Mouse (Mus musculus) duodenum, adult 2 months (tissue): ENCODE measurements around the gene Zfp598. TPM values are rescaled to one million over a fixed set of nuclear protein-coding genes. Genes with fewer than 3 reads are reported as not detected.

ENCODE experiments used
- polyA plus RNA-seq: library from polyadenylated mRNA; depleted of rRNA; stranded (reverse); fragments of >200 nt; gene quantifications from 2 replicates; pipeline ENCODE4 v1.2.3, GENCODE M21; 2012; ENCODE audit warnings: low replicate concordance; rRNA removed

Gene Zfp598
- polyA plus RNA-seq = 59.0 and 79.0 TPM in 2 replicates

GRCm38 (mm10) chr17:24669545-24670245 lies at the start of gene Zfp598:
Gene Zfp598 (plus strand): TSS chr17:24669687.

GRCm38 (mm10) chr17:24632167-24632812 lies 37.2 kb upstream of the Zfp598 start, which contains the start of the genes Tsc2 and Nthl1:
Gene Tsc2 (minus strand): TSS chr17:24632630.
Gene Nthl1 (plus strand): TSS chr17:24632680.

DNA sequence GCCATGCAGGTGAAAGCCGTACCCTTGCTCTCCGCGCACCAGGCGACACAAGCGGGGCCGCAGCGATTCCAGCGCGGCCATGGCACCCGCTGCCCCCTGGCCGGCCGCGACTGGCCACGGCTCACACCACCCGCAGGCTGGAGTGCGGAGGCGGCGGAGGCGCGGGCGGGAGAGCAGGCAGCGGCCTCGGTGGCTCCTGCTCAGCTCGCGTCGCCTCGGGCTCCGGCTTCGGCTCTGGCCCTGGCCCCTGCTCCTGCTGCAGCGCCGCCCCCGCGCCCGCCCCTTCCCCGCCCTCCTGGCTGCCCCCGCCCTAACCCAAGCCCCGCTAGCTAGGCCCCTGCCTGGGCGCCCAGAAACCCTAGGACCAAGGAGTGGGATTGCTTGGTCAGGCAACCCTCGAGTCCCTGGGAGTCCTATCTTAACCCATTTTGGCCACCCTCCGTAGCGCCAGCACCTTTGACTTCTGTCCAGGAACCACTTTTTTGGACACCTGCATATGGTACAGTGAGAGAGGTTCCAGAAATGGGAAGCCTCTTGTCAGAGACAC lies 19.3 kb upstream of the Zfp598 start, which contains the start of gene Slc9a3r2:
Gene Slc9a3r2 (minus strand): TSS at position 258 of the 547 bp plus-strand sequence.

DNA sequence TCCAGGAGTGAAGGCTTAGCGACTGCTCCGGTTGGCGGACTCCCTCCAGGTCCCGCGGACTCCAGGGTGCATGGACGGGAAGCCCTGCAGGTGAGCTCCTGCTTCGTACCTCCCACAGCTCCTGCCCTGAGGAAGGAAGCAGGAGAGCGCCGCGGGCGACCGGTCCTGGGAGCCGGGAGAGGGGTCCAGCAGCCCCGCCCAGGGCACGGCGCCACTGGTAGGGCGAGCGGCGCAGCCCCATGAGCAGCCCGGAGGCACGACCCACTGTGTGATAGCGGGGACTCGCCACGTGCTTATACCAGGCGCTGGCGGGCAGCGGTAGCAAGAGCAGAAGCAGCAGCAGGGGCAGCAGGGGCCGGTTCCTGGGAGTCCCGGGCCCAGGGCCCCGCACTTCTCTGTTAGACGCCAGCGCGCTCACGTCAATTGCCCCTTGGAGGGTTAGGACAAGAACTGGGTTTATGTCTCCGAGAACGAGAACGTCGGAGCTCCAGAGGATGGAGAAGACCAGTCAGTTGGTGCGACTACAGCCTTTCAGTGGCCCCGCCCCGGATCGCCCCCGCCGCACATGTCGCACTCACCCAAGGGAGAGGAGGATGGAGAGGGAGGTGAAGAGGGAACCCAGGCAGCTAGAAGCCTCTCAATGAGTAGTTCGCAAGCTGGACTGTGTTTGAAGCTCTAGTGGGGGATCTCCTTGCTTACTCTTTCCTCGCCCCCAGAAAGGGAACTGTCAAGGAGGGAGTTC lies 11.3 kb upstream of the Zfp598 start, which contains the start of gene Npw:
Gene Npw (minus strand): TSS at position 441 of the 742 bp plus-strand sequence.

GRCm38 (mm10) chr17:24689251-24690081 lies 20.0 kb downstream of the Zfp598 start, which contains the start of gene Syngr3:
Gene Syngr3 (minus strand): TSS chr17:24689955.

GRCm38 (mm10) chr17:24696011-24696697 lies 26.7 kb downstream of the Zfp598 start, which contains the start of the genes Gfer and Noxo1:
Gene Gfer (minus strand): TSS chr17:24696156.
Gene Noxo1 (plus strand): TSS chr17:24696234.

GRCm38 (mm10) chr17:24706982-24707800 lies 37.7 kb downstream of the Zfp598 start, which contains the start of gene Tbl3:
Gene Tbl3 (minus strand): TSS chr17:24707660.

GRCm38 (mm10) chr17:24717943-24718342 lies 48.5 kb downstream of the Zfp598 start, which contains the start of the genes Rnf151 and Rps2:
Gene Rnf151 (minus strand): TSS chr17:24718063.
Gene Rps2 (plus strand): TSS chr17:24718116.

DNA sequence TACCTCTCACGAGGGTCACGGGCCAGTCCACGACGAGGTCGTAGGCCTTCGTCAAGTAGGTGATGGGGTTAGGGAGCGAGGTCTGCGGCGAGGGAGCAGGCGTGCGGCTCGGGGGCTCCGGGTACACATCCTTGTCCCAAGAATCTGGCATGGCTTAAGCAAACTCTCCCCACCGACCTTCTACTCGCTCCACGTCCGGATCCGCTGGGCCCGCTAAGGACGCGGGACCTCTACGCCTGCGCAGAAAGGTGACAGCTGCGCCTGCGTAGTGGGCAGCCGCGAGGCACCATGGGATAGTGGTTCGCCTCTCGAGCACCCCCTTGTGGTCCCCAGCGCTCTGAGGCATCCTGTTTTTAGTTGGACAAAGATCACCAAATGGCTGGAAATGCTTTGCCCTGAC lies 54.7 kb downstream of the Zfp598 start, which contains the start of gene Ndufb10:
Gene Ndufb10 (minus strand): TSS at position 295 of the 400 bp plus-strand sequence.

DNA sequence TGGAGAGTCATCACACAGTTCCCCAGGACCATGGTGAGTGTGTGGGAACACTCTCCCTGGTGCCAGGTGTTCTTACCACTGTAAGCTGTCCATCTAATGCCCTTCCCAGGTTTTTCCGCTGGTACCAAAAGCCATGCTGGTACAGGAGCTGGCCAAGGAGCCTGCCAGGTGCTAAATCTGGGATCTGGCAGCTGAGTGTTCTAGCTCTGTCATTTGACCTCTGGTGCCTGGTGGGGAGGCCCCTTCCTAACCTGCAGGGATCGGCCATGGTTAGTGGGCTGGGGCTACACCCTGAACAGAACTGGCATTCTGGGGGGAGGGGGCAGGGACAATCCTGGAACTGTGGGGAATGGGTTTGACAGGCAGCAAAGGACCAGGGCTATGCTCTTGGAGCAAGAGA lies 58.1 kb downstream of the Zfp598 start, which contains the start of gene Rpl3l:
Gene Rpl3l (plus strand): TSS at position 203 of the 400 bp plus-strand sequence.

Other genes starting within 250 kb of the Zfp598 start
- gene Eci1, start 243.0 kb upstream of the Zfp598 start, polyA plus RNA-seq = 72.7 and 116 TPM in 2 replicates
- 2.5 and 3.1 TPM in 2 replicates for gene Dnase1l2, start 226.6 kb upstream of the Zfp598 start, polyA plus RNA-seq
- 48.3 and 49.1 TPM in 2 replicates for gene E4f1, start 199.4 kb upstream of the Zfp598 start, polyA plus RNA-seq
- gene Pgp, start 199.3 kb upstream of the Zfp598 start, polyA plus RNA-seq = 101 and 247 TPM in 2 replicates
- gene Bricd5, start 195.8 kb upstream of the Zfp598 start, polyA plus RNA-seq = 3.2 and 4.5 TPM in 2 replicates
- 33.9 and 46.6 TPM in 2 replicates for gene Mlst8, start 190.6 kb upstream of the Zfp598 start, polyA plus RNA-seq
- 0.62 and 1.0 TPM in 2 replicates for gene Caskin1, start 181.1 kb upstream of the Zfp598 start, polyA plus RNA-seq
- 119 and 120 TPM in 2 replicates for gene Traf7, start 141.7 kb upstream of the Zfp598 start, polyA plus RNA-seq
- 0.20 and 1.8 TPM in 2 replicates for gene Rab26, start 135.5 kb upstream of the Zfp598 start, polyA plus RNA-seq
- gene Pkd1, start 119.9 kb upstream of the Zfp598 start, polyA plus RNA-seq = 21.0 and 30.2 TPM in 2 replicates
- 72.8 and 85.7 TPM in 2 replicates for gene Tsc2, start 37.1 kb upstream of the Zfp598 start, polyA plus RNA-seq
- gene Nthl1, start 37.0 kb upstream of the Zfp598 start, polyA plus RNA-seq = 4.7 and 4.9 TPM in 2 replicates
- gene Slc9a3r2, start 19.4 kb upstream of the Zfp598 start, polyA plus RNA-seq = 52.1 and 54.9 TPM in 2 replicates
- gene Npw, start 11.2 kb upstream of the Zfp598 start, polyA plus RNA-seq = 2.5 TPM in 1 of 2 replicates, not detected in the other
- gene Syngr3, start 20.3 kb downstream of the Zfp598 start, polyA plus RNA-seq = 1.7 and 2.1 TPM in 2 replicates
- gene Gfer, start 26.5 kb downstream of the Zfp598 start, polyA plus RNA-seq = 30.1 and 63.4 TPM in 2 replicates
- gene Noxo1, start 26.5 kb downstream of the Zfp598 start, polyA plus RNA-seq = 76.2 and 104 TPM in 2 replicates
- gene Tbl3, start 38.0 kb downstream of the Zfp598 start, polyA plus RNA-seq = 36.0 and 44.8 TPM in 2 replicates
- gene Rnf151, start 48.4 kb downstream of the Zfp598 start, polyA plus RNA-seq = 0.34 TPM in 1 of 2 replicates, not detected in the other
- gene Rps2, start 48.4 kb downstream of the Zfp598 start, polyA plus RNA-seq = 3,070 and 3,555 TPM in 2 replicates
- 314 and 554 TPM in 2 replicates for gene Ndufb10, start 54.8 kb downstream of the Zfp598 start, polyA plus RNA-seq
- not detected in 2 replicates for gene Rpl3l, start 58.1 kb downstream of the Zfp598 start, polyA plus RNA-seq
- gene Msrb1, start 67.0 kb downstream of the Zfp598 start, polyA plus RNA-seq = 71.2 and 109 TPM in 2 replicates
- gene Hs3st6, start 83.3 kb downstream of the Zfp598 start, polyA plus RNA-seq = 2.6 and 10.6 TPM in 2 replicates
- not detected in 2 replicates for gene Meiob, start 134.6 kb downstream of the Zfp598 start, polyA plus RNA-seq
- 213 and 369 TPM in 2 replicates for gene Hagh, start 170.5 kb downstream of the Zfp598 start, polyA plus RNA-seq
- 75.3 and 166 TPM in 2 replicates for gene Fahd1, start 180.7 kb downstream of the Zfp598 start, polyA plus RNA-seq
- gene Igfals, start 196.3 kb downstream of the Zfp598 start, polyA plus RNA-seq = 1.0 and 2.1 TPM in 2 replicates
- gene Nubp2, start 216.7 kb downstream of the Zfp598 start, polyA plus RNA-seq = 27.8 and 31.6 TPM in 2 replicates
- 86.7 and 115 TPM in 2 replicates for gene Spsb3, start 217.0 kb downstream of the Zfp598 start, polyA plus RNA-seq
- gene Eme2, start 225.4 kb downstream of the Zfp598 start, polyA plus RNA-seq = 20.8 and 32.6 TPM in 2 replicates
- gene Mrps34, start 225.4 kb downstream of the Zfp598 start, polyA plus RNA-seq = 189 and 532 TPM in 2 replicates
- gene Nme3, start 226.8 kb downstream of the Zfp598 start, polyA plus RNA-seq = 34.1 and 43.8 TPM in 2 replicates